Mouse (Mus musculus) ES-CJ7 (cell line): ENCODE data around the gene Gm3776.
"Not testable (repeated sequence)": the region's sequence is repeated elsewhere in the genome, so short reads cannot be mapped to it uniquely, and the experiment has no call there.

Source experiments
- DNase-seq: peaks from one replicate; pipeline ENCODE4 v3.0.0; 2011; ENCODE audit warnings: low read depth, low spot score

Gm3776 gene

DNA sequence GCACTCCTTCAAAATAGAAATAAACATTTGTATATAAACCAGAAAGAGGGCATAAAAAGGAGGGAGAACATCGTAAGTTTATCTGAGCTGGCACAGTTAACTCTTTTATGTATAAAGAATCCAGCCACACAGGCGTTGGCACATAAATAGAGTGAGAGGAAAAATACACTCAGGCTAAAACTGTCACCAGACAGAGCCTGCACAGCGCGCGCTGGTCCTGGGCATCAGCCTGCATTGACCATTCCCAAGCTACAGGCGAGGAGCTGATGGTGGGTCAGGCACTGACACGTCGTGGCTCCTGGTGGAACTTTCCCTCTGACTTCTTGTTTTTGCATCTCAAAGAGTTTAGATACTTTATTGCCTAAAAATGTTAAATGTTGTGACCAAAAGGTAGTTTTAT, 35.5 kb downstream of the Gm3776 start:
- not testable (repeated sequence) for DNase-seq

DNA sequence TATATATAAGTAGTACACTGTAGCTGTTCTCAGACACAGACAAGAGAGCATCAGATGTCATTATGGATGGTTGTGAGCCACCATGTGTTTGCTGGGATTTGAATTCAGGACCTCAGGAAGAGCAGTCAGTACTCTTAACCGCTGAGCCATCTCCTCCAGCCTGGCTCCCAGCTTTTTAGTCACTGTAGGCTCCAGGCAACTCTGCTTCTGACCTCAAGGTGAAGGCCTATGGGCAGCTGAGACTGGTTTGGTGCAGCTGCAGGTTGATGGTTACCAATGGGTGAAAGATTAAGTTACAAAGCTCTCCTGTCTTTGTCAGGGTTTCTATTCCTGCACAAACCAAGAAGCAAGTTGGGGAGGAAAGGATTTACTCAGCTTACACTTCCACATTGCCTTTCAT, 36.8 kb downstream of the Gm3776 start:
- not testable (repeated sequence) for DNase-seq

DNA sequence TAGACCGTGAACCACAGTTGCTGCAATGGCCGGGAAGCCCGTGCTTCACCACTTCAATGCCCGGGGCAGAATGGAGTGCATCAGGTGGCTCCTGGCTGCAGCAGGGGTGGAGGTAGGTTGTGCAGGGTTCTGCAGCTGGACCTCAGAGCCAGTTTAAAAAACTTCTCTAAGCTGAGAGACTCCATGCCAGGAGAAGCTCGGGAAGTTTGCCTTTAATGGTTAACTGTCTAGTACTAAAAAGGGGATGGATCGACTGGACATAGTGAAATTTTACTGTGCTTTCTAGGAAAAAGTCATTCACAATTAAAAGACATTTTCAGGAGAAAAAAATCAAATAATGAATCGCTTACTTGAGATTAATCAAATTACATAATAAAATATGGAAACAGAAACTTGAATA, 37.9 kb downstream of the Gm3776 start:
- not testable (repeated sequence) for DNase-seq

DNA sequence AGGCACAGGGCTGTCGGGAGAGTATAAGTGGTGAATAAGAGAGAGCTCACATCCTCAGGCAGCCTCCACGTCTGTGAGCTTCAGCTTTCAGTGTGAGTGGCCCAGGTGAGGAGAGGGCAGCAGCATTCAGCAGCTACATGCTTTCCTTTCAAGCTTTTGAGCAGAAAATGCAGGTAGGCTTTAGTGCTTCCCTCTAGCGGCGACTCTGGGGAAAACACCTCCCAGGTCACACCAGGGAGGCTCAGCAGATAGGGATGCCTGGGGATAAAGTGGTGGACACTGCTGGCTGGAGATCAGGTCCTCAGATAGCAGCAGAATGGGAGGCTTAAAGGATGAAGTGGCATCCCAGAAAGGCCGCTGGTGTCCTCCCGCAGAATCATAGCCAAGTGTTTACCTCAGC, 39.2 kb downstream of the Gm3776 start:
- peak; percentile 77 for DNase-seq

DNA sequence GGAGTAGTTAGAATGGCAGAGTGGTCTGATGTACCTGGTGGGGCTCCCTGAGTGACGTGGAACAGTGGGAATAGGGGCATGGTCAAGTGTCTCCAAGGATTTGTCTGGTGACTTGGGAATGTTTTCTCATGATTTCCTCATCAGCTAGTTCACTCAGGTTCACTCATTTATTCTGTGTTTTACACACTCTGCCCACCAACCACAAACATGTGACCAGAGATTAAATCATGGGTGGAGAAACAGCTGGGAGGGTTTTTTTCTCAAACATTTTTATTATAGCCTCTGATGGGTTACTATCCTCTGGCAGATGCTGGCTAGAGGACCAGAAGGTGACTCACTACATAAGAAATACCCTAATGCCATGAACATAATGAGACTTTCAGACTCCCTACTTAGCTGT, 41.3 kb downstream of the Gm3776 start:
- no peak for DNase-seq

DNA sequence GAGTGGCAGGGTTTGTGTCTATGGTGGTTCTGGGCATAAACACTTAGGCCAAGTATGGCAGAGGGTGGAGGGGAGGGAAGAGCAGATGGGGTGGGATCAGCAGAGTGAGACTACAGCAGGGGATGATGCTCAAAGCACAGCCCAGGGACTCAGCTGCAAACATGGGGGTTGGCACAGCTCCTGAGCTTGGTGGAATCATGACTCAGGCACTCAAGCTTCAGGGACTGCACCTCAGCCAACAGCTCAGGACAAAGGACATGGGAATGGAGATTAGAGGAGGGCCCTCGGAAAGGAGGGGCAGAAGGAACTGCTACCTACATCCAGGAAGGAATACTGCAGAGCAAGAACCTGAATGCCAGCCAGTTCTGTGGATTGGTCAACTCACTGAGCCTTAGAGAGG, 42.2 kb downstream of the Gm3776 start:
- DNase-seq = not testable (repeated sequence)

DNA sequence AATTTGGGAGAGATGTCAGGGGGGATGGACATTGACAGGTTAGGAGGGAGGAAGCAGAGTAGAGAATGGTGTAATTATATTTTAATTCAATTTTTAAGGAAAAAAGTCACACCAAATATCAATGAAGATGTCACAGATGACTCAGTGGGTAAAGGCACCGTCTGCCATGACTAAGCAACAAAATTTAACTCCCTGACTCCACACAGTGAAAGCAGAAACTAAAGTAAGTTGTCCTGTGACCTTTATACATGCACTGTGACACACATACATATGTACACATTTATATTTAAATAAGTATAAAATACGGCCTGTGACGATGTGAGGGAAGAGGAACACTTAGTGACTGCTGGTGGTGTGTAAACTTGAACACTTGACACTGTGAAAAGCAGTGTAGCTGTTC, 51.2 kb downstream of the Gm3776 start:
- not testable (repeated sequence) for DNase-seq

DNA sequence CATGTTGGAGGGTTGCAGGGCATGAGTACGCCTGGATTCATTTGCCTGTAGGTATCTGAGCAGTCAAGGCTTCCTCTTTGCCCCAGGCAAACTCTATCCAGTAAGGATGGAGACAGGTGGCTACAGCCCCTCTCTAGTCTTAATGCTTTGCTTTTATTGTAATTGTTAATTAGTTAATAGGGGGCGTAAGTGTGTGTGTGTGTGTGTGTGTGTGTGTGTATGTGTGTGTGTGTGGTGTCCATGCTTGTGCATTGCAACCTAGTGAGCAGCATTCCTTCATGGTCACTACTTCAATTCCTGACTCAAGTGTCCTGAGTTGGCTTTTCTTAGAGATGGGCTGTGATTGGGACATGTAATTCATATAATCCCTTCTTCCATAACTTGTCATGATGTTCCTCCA, 57.8 kb downstream of the Gm3776 start, which contains the start of gene Omt2a:
Omt2a (minus strand) TSS at position 101 of the 400 bp plus-strand sequence.
- no peak for DNase-seq
